Mouse (Mus musculus): ENCODE results near the gene Stat3. TPM values are rescaled to one million over a fixed set of nuclear protein-coding genes. Genes with fewer than 3 reads are reported as not detected.

Gene Stat3
- total and polyA plus RNA-seq, 2 experiments from 2014 or later = 40.8 to 47.1 TPM

DNA sequence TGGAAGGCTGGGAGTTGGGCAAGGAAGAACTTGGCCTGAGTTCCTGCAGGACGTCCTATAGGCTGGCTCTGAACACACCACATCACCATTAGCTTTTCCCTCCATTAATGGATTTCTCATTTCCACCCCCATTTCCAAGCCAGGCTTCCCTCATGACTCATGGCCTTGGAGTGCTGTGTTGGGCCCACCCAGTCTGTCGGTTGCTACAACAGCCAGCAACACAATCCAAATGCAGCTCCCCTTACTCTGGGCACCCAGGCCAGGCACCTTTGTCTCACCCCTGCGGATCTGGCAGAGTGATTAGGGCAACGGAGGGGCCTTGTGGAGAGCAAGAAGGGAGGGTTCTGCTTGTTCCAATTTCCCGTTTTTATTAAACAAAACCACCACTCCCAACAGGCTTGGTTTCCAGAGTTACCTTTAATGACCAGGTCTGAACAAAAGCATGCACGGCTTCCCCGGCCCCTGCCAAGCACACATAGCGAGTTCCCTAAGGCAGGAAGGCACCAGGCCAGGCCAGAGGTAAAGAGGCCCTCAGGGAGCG, 23.1 kb upstream of the Stat3 start:
- no peak overlapping the region for H3K4me2 ChIP-seq (ENCODE audit: low read depth, low read length, poor library complexity, severe bottlenecking)
- no peaks in the 10 kb centered on the region for H3K36me3 ChIP-seq (ENCODE audit: insufficient read depth, low read length)
- DNase-seq (ENCODE audit: low spot score) (no peak), ATAC-seq (ENCODE audit: low FRiP score) (no peak)
- peaks cover 10% of the 10 kb centered on the region; the same call in 1 of the 2 replicates for H3K4me1 ChIP-seq (ENCODE audit: insufficient read depth, low read length)
- H3K27me3 ChIP-seq (ENCODE audit: insufficient read depth, low read length) = peaks cover 17% of the 10 kb centered on the region
- H3K9me3 ChIP-seq (ENCODE audit: low read length) = no peaks in the 10 kb centered on the region
- no peak overlapping the region for H3K27ac ChIP-seq (ENCODE audit: low read depth, low read length)
- H3K4me3 ChIP-seq (ENCODE audit: low read depth, low read length) = no peak overlapping the region
- 62% methylated on average over 9 of the region's 9 CpGs for WGBS
- H3K9ac ChIP-seq (replicated peaks; ENCODE audit: low read length, poor library complexity, severe bottlenecking) = no peak overlapping the region
- no peak for TF ChIP-seq CTCF (IDR thresholded peaks at IDR 0.05)

DNA sequence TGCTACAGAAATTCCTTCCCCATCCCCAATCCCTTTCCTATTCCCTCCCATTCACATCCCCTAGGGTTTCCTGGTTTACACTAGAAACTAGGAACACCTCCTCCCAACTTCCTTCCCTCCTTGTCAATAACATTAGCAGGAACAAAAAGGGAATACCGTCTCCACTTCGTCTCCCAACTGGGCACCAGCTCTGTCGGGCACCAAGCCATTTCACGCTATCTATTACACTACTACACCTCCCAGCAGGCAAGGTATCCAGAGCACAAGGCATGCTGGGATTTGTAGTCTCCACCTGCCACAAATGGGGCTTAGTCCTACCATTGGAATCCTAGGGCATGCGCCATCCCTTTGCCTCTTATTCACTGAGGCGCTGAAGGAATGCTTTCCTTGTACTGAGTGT, 21.2 kb upstream of the Stat3 start:
- H3K4me3 ChIP-seq (ENCODE audit: low read depth, low read length) = no peak overlapping the region
- peaks cover 17% of the 10 kb centered on the region for H3K27me3 ChIP-seq (ENCODE audit: insufficient read depth, low read length)
- H3K4me1 ChIP-seq (ENCODE audit: insufficient read depth, low read length) = peaks cover 10% of the 10 kb centered on the region; the same call in 1 of the 2 replicates
- 11% methylated on average over 6 of the region's 6 CpGs for WGBS
- H3K36me3 ChIP-seq (ENCODE audit: insufficient read depth, low read length) = no peaks in the 10 kb centered on the region
- peak overlapping the region; percentile 18; the same call in 1 of the 2 replicates for H3K4me2 ChIP-seq (ENCODE audit: low read depth, low read length, poor library complexity, severe bottlenecking)
- ATAC-seq (ENCODE audit: low FRiP score) (peak; percentile 66; the same call in 1 of the 2 replicates), DNase-seq (ENCODE audit: low spot score) (peak; percentile 76)
- H3K9ac ChIP-seq (replicated peaks; ENCODE audit: low read length, poor library complexity, severe bottlenecking) = no peak overlapping the region
- 0 out of 2 replicates have a peak, but pooled peaks have one; percentile 2 for TF ChIP-seq CTCF (IDR thresholded peaks at IDR 0.05)
- H3K27ac ChIP-seq (ENCODE audit: low read depth, low read length) = no peak overlapping the region
- no peaks in the 10 kb centered on the region for H3K9me3 ChIP-seq (ENCODE audit: low read length)

DNA sequence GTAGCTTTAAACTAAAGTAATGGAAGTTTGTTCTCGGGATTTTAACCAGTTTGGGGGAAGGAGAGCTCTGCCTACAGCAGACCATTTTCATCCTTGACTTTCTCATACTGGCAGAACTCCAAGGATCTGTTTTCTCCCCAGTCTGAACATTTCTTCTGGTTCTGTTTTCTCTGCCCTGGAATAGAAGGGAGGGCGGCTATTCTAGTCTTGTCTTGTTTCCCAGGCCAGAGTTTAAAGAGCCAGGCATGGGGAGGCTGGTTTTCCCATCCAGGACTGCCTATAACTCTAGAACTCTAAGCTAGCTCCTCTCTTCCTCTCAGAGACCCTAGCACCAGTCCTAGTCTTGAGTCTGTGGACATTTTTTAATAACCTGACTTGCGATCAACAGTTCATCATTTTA, 20.5 kb upstream of the Stat3 start:
- H3K27me3 ChIP-seq (ENCODE audit: insufficient read depth, low read length) = peaks cover 17% of the 10 kb centered on the region
- H3K4me3 ChIP-seq (ENCODE audit: low read depth, low read length) = no peak overlapping the region
- peaks cover 10% of the 10 kb centered on the region; the same call in 1 of the 2 replicates for H3K4me1 ChIP-seq (ENCODE audit: insufficient read depth, low read length)
- WGBS = 37% methylated on average over 3 of the region's 3 CpGs
- no peak overlapping the region for H3K9ac ChIP-seq (replicated peaks; ENCODE audit: low read length, poor library complexity, severe bottlenecking)
- H3K27ac ChIP-seq (ENCODE audit: low read depth, low read length) = no peak overlapping the region
- no peak for DNase-seq (ENCODE audit: low spot score)
- TF ChIP-seq CTCF (IDR thresholded peaks at IDR 0.05) = no peak
- H3K36me3 ChIP-seq (ENCODE audit: insufficient read depth, low read length) = no peaks in the 10 kb centered on the region
- no peak overlapping the region for H3K4me2 ChIP-seq (ENCODE audit: low read depth, low read length, poor library complexity, severe bottlenecking)
- H3K9me3 ChIP-seq (ENCODE audit: low read length) = no peaks in the 10 kb centered on the region
- ATAC-seq (ENCODE audit: low FRiP score) = no peak

DNA sequence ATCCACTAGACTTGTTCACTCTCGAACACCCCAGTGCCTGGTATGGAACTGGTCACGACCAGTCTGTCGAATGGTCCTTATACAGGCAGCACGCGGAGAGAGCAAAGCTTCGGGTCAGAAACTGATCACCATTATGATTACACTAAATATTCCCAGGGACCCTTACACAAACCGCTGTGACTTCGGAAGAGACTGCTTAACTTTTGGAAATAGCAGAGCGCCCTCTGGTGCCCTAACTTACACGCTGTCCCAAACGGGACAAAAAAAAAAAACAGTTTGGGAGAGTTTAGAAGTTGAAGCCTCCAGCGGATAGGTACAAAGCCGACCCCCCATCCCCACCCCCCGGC, 20.1 kb upstream of the Stat3 start:
- H3K9ac ChIP-seq (replicated peaks; ENCODE audit: low read length, poor library complexity, severe bottlenecking) = no peak overlapping the region
- 5% methylated on average over 14 of the region's 14 CpGs for WGBS
- peak; percentile 82 for DNase-seq (ENCODE audit: low spot score)
- peak overlapping the region; percentile 31; the same call in 1 of the 2 replicates for H3K4me3 ChIP-seq (ENCODE audit: low read depth, low read length)
- H3K36me3 ChIP-seq (ENCODE audit: insufficient read depth, low read length) = no peaks in the 10 kb centered on the region
- no peaks in the 10 kb centered on the region for H3K9me3 ChIP-seq (ENCODE audit: low read length)
- peak overlapping the region; percentile 49 for H3K4me2 ChIP-seq (ENCODE audit: low read depth, low read length, poor library complexity, severe bottlenecking)
- peaks cover 10% of the 10 kb centered on the region; the same call in 1 of the 2 replicates for H3K4me1 ChIP-seq (ENCODE audit: insufficient read depth, low read length)
- no peak overlapping the region for H3K27ac ChIP-seq (ENCODE audit: low read depth, low read length)
- ATAC-seq (ENCODE audit: low FRiP score) = peak; percentile 31; the same call in 1 of the 2 replicates
- peaks cover 17% of the 10 kb centered on the region for H3K27me3 ChIP-seq (ENCODE audit: insufficient read depth, low read length)
- TF ChIP-seq CTCF (IDR thresholded peaks at IDR 0.05) = peak; percentile 76

- Histone ChIP-seq H3K9ac (replicated peaks; ENCODE audit: low read length, poor library complexity, severe bottlenecking) (no peak overlapping the region), H3K4me2 (ENCODE audit: low read depth, low read length, poor library complexity, severe bottlenecking) (peak overlapping the region; percentile 49), H3K4me1 (ENCODE audit: insufficient read depth, low read length) (peaks cover 10% of the 10 kb centered on the region; the same call in 1 of the 2 replicates), H3K9me3 (ENCODE audit: low read length) (no peaks in the 10 kb centered on the region), H3K36me3 (ENCODE audit: insufficient read depth, low read length) (no peaks in the 10 kb centered on the region), H3K4me3 (ENCODE audit: low read depth, low read length) (peak overlapping the region; percentile 31), H3K27me3 (ENCODE audit: insufficient read depth, low read length) (peaks cover 17% of the 10 kb centered on the region), H3K27ac (ENCODE audit: low read depth, low read length) (no peak overlapping the region)
- 11% methylated on average over 76 of the region's 76 CpGs for WGBS
- no peak for ATAC-seq (ENCODE audit: low FRiP score)
- DNase-seq (ENCODE audit: low spot score) = no peak
- TF ChIP-seq CTCF (IDR thresholded peaks at IDR 0.05) = no peak
Observed at GRCm38 (mm10) chr11:100958613-100959463, 19.5 kb upstream of the Stat3 start.

Data from midbrain, postnatal 0 days (tissue).